Mouse (Mus musculus) ZHBTc4 (cell line): ENCODE measurements around the gene Dyx1c1.

Source experiments
- DNase-seq: peaks from one replicate; pipeline ENCODE4 v3.0.0-alpha.2; 2011; ENCODE audit warnings: low read depth, low spot score

Dyx1c1 gene

DNA sequence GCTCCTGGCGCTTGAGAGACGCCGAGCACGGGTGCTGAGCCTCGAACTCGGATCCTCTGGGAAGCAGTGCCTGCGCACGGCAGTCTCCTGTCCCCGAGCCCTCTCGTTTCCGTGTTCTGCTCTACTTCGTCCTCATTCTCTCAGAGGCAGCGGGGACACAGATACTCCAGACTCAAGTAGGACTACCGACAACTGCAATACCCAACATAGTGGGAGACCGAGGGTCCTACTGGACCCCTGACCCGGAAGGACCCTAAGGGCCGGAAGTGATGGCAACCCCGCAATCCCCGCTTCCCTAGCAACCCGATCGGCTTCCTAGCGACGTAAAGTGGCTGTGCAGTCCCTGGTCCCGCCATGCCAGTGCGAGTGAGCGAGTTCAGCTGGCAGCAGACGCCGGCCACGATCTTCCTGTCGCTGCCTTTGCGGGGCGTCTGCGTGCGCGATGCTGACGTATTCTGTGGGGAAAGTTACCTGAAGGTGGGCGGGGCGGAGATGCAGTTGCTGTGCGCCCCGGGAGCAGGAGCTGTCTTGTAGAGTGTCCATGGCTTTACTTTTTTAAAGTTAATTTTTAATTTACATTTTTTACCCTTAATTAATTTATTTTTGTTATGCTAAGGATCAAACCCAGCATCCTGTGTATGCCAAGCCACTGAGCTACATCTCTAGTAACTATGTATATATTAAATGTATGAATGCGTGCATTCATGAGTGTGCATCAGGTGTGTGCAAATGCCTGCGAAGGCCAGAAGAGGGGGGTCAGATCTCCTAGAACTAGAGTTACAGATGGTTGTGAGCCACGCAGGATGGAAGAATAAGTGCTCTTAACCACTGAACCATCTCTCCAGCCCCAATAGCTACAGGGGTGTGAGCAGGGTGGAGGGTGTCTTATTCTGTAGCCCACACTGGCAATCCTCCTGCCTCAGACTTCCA, at the start of gene Dyx1c1, which contains the start of gene Gm44503:
Dyx1c1 (plus strand) TSS at position 265 of the 930 bp plus-strand sequence.
Gm44503 (plus strand) TSS at position 332 of the 930 bp plus-strand sequence.
- DNase-seq: peak; percentile 89

DNA sequence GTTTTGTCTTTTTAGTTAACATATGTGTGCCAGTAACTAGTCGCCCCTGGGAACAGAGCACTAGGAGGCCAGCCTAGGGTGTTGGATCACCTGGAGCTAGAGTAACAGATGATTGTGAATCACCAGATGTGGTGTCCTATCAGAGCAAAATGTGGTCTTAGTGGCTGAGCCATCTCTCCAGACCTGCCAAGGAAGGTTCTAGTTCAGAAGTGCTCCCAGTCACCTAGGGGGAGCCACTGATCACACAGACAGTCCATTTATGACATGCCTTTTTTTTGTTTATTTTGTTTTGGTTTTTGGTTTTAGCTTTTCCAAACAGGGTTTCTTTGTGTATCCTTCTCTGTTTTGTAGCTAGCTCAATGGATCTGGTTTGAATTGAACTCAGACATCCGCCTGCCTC, 47.2 kb upstream of the Dyx1c1 start:
- peak; percentile 58 for DNase-seq

DNA sequence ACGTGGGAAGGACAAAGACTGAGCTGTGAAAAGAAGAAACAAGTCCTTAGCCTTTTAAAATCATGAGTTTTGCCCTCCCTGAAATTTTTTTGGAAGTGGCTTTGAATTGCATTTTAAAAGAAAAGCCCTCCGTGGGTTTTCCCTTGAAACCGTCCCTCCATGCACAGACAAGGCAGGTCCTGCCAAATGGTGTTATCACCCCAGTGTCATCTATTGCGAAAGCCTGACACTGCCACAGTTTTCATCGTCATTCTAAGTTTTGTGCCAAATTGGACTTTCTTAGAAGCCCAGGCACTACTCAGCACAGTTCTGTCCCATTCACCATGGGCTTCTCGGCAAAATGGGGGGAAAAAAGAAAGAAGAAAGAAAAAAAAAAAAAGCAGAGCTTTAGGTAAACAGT, 45.0 kb upstream of the Dyx1c1 start:
- no peak for DNase-seq

DNA sequence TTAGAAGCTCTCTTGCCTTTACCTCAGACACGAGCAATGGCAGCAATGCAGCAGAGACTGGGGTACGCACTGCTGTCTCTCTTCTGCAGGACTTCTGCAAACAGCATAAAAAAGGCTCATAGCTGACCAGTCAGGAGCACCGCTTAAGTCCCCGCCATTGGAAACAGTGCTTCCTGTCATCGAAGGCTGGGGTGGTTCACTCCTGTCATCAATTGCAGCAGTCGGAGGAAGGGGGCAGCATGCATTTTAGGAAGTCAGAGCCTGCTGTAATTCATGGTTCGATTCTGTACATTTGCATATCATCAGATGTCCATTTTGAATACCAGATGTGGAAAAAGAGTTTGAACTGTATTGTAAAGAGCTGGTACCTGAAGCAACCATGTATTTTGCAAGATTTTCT, 42.9 kb upstream of the Dyx1c1 start:
- no peak for DNase-seq

DNA sequence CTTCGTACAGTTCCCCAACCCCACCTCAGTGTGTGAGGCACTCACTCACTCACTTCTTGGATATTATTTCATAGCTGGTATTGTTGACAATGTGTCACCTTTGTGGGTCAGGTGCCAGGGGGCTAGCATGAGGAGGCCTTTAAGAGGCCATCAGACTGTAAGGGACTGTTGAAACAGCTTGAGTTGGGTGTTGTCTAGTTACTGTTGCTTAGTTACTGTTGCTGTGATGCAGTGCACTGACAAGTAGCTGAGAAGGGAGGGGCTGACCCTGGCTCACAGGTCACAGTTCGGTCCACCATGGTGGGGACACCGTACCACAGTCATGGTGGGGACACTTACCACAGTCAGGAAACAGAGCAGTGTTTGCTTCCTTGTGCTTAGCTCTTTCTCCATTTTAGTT, 35.5 kb upstream of the Dyx1c1 start:
- DNase-seq: no peak

DNA sequence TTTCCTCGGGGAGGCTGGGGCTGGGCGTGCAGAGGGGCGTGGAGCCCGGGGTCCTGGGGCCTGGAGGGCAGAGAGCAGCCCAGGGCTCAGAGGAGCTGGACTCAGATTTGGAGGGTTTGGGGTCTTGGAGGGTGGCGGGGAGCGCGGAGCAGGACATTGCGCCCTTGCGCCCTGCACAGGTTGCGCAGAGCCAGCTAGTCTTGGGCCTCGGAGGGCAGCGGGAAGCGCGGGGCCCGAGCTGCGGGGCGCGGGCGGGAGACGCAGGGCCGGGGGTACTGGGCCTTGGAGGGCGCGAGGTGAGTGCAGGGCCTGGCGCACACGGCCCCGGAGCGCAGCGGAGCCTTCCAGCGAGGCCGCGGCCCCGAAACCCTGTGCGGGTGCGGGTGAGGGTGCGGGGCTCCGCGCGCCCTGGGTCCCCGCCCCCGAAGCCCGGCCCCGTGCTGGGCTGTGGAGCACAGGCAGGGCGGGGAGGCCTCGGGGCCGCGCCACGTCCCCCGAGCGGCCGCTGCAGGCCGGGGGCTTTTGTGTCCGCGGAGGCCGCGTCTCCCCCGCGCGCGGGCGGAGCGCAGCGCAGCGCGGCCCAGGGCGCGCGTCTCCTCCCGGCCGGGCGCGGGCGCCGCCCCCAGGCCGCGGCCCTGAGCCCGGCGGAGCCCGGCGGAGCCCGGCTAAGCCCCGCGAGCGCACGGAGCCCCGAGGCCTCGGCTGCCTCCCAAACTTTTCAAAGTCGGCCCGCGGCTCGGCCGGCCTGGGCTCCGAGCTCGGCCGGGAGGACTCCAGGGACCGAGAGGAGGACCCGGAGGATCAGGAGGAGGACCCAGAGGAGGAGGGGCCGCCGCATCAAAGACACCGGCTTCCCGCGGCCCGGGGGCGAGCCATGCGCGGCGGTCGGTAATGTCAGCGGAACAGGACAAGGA, 33.3 kb upstream of the Dyx1c1 start, which contains the start of gene Pygo1:
Pygo1 (plus strand) TSS at position 625 of the 914 bp plus-strand sequence.
- DNase-seq: peak; percentile 63

DNA sequence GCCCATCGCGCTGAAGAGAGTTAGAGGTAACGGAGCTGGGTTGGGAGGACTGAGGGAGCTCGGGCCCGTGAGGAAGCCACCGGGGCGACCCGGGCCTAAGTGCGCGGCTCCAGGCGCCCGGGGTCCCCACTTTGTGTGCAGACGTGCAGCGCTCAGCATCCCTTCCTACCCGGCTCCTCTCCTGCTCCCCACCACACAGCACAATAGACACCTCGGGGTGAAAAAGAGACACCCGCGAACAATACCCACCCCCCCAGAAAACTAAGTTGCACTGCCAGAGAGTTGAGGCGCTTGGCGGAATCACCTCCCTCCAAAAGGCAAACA, 32.7 kb upstream of the Dyx1c1 start:
- no peak for DNase-seq

DNA sequence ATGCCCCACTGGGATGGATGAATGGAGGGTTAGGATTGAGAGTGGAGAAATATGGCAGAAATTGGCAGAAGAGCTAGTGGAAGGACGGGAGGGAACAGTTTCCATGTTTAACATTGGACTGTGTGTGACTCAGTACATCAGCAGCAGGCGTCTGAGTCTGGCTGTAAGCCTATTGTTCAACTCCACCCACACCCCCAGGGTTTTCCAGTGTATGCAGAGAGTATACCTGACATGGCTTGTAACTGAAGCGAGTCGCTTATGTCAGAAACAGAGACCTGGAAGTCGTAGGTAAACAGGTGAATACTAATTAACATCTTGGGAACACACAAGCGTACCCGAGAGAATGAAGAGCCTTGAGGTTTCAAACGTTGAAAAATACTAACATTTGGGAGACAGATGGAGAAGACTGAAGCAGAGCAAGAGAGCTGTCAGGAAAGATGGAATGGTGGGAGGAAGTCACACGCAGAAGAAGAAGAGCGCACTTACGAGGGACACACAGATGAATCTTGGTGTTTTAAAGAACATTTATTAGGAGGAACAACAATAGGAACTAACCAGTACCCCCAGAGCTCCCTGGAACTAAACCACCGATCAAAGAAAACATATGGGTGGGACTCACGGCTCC, 27.3 kb upstream of the Dyx1c1 start:
- no peak for DNase-seq

DNA sequence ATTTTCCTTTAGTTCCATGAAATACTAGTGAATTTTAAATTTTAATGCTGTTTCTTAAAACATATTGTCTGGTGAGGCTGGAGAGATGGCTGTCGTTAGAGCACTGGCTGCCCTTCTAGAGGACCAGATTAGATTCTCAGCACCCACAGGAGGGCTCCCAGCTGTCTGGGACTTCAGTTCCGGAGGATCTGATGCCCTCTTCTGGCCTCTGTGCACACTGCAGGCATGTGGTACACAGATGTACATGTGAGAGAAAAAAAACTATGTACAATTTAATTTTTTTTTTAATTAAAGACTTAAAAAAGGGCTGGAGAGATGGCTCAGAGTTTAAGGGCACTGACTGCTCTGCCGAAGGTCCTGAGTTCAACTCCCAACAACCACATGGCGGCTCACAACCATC, 23.3 kb upstream of the Dyx1c1 start:
- peak; percentile 74 for DNase-seq

DNA sequence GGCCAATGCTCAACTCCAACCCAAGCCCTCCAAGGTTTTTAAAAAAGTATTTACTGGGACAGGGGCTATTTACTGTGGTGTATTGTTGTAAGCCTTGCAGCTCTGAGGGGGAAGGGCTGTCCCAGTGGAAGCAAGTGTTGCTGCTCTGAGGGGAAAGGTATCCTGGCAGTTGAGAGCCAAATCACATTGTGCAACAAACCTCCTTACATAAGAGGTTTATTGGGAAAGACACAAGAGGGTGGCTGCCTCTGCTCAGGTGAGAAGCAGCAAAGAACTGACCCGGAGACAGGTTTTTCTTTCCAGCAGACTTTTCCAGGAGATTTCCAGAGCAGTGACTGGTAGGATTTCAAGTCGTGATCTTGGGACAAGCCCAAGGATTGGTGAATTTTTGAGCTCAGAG, 22.3 kb upstream of the Dyx1c1 start:
- DNase-seq: no peak

DNA sequence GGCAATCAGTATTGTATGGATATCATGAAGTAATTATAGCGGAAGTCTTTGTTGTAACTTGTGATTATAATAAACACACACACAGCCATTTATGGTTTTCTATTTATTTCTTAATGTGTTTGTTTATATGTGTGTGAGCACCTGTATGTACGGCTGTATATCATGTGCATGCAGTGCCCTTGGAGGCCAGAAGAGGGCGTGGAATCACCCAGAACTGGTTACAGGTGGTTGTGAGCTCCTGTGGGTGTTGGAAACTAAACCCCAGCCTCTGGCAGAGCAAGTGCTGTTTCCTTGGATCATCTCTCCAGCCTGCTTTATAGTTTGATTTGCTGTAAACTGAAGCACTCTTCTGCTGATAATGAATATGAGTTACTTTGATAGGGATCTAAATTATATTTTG, 15.2 kb upstream of the Dyx1c1 start:
- peak; percentile 84 for DNase-seq

DNA sequence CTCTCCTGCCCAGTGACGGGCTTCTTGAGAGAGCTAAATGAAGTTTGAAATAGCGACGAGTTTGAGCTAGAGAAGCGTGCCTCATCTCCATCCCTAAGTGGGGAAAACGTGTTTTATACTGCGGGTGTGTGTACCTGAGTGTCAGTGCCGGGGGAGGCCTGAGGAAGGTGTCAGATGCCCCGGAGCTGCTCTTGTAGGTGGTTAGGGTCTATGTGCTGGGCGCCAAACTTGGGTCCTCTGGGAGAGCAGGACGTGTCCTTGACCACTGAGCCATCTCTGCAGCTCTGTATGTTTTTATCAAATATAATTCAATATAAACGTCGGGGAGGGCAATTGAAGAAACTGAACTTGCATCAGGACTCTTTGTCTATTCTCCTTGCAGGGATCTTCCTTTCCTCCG, 14.3 kb upstream of the Dyx1c1 start:
- DNase-seq: no peak

DNA sequence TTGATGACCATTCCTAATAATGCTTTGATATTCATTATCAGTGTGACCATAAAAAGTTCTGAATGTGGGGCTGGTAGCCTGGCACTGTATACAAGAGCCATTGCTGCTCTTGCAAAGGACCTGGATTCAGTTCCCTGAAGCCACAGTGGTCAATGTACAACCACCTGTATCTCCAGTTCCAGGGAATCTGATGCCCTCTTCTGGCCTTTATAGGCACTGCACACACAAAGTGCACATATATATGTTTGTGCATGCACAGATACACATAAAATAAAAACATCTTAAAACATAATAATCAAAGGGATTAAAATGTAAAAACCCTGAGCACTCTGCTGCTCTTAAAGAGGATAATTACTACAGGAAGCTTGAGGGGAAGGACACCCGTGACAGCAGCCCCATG, 11.6 kb upstream of the Dyx1c1 start:
- peak; percentile 65 for DNase-seq

DNA sequence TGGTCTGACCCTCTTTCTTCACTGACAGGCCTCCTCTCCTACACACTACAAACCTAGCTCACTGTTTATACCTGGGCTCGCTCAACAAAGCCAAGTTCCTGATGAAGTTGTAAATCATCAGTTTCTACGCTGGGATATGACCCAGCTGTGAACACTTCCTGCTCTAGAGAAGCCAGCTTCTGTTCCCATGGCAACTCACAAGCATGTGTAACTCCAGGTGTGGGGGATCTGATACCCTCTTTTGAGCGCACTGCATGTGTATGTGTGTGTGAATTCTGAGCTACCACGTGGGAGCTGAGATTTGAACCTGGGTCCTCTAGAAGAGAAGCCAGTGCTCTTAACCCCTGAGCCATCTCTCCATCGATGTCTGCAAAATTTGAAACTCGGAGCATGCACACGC, 9.0 kb upstream of the Dyx1c1 start:
- DNase-seq: no peak

DNA sequence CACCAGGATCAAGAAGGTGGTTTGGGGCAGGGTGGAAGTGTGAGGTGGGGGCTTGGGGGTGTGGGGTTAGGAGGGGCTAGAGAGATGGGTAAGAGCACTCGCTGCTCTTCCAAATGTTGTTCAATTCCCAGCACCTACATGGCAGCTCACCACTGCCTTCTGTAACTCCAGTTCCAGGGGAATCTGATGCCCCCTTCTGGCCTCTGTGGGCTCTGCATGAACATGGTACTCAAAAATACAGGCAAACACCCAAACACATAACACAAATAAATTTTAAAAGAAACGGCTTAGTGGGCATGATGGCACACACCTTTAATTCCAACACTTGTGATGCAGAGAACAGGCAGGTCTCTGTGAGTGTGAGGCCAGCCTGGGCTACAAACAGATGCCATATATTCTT, 3.8 kb upstream of the Dyx1c1 start:
- DNase-seq: peak; percentile 82

DNA sequence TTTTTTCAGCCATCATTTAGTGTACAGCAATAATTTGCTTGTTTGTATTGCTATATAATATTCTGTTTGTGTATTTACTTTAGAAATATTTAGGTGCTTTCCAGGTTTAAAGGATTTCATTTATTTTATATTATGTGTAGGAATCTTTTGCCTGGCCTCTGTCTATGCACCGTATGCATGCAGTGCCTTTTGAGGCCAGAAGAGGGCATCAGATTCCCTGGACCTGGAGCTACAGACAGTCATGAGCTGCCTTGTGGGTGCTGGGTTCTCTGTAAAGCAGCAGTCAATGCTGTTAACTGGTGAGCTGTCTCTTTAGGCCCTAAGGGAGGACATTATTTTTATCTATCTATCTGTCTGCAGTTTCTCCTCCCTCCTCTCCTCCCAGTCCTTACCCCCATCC, 3.0 kb upstream of the Dyx1c1 start:
- DNase-seq: peak; percentile 85

DNA sequence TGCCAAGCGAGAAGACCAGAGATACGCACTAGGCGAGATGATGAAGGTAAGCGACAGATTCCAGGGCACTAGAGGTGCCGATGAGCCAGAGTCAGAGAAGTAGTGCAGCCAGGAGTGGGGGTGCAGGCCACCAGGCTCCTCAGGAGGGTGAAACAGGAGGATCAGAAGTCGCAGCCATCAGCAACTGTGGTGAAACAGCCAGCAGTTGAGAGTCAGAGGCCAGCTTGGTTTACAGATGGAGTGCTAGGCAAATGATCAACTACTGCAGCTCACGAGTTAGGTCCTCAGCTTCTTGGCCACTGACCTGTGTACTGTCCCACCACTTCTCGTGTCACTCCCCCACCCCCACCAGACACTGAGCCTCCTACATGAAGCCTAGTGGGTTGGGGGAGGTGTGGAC, 2.8 kb downstream of the Dyx1c1 start:
- DNase-seq: no peak

DNA sequence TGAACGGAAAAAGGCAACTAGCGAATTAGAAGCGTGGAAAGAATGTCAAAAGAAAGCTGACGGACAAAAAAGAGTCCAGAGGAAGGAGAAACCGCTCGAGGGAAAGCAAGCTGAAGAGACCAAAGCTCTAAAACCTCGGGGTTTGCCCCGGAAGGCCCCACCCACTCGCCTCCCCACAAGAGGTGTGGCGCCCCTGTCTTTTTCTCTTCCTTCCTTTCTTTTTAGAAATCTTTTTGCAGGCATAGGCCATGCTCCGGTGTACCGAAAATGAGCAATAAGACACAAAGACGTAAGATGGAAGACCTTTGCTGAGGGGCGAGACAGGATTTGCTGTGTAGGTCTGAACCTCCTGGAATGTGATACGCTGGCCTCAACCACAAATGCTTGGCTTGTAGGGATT, 3.4 kb downstream of the Dyx1c1 start:
- peak; percentile 31 for DNase-seq

DNA sequence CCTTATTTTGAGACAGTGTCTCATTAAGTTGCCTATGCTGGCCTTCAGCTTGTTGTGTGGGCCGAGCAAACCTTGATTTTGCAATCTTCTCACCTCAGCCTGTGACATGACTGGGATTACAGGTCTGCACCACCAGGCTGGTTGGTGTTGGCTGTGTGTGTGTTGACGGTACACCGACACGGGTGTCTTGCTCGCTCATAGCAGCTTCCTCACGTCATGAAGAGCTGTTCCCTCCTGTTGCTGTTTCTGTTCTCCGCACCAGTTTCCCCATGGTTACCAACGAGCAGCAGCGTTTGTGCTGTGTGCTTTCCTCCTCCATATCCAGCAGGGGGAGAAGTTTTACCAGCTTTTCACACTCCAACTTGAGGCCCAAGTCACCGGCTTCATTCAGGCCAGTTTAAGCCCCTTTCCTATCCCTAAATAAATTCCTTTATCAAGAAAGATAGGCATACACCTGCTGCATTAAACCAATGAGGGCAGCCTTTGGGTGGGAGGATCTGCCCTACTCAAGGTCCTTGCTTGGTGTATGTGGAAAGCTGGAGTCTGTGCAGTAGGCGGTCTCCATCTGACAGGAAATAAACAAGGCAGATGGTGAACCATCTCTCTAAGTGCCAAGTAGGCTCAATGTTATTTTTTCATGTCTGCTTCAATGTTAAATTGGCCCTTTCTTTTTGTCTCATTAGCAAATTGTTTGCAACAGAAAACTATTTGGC, 9.9 kb downstream of the Dyx1c1 start:
- peak; percentile 83 for DNase-seq

DNA sequence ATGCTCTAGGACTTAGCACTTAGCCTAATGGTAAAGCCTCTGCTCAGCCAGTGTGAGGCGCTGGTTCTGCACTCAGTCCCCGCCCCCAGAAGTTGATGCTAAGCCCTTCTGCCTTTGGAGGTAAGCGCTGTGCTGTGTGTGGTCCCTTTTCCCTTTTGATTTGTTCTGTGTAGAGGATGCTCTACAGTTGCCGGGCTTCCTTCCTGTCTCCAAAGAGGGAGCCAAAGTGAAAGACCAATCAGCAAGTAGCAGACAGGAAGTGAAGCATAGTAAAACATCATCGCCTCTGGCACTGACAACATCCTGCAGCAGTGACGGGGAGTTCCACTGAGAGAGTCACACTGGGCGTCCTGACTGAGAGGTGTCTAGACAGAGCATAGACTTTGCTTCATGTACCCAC, 11.3 kb downstream of the Dyx1c1 start:
- peak; percentile 90 for DNase-seq

DNA sequence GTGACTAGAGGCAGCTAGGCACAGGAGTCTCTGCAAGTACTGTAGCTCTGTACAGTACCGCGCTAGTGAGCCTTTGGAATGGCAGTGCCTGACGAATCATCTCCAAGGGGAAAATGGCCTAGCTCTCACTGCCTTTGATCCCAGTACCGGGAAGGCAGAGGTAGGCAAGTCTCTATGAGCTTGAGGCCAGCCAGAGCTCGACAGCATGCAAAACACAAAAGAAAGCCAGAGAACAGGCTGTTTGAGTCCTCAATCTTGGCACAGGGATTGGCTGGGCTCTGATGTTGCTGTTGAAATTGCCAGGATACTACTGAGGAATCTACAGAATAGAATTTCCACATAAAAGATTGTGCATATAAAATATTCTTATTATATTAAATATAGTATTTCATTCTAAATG, 13.8 kb downstream of the Dyx1c1 start:
- no peak for DNase-seq
